Mouse (Mus musculus) liver, embryonic 11.5 days (tissue): ENCODE measurements around the gene Ntng2. TPM values are rescaled to one million over a fixed set of nuclear protein-coding genes. Genes with fewer than 3 reads are reported as not detected.

Source experiments
- ATAC-seq: fragments of 200-750 bp; cut with Nextera tagmentation; replicated peaks from 2 replicates; pipeline ENCODE4 v1.8.0; 2017; ENCODE audit warnings: moderate number of reproducible peaks, mild to moderate bottlenecking, moderate TSS enrichment, moderate library complexity; ENCODE audit not compliant: low FRiP score
- DNase-seq: peaks from one replicate; pipeline ENCODE4 v3.0.0-alpha.2; 2017; ENCODE audit warnings: low spot score
- H3K27ac ChIP-seq: fragments of 300-500 bp; sonication (generic); 2 replicates; pipeline ENCODE4 v1.5.1; 2014; ENCODE audit warnings: mild to moderate bottlenecking, low read depth, low read length, control low read depth
- H3K27me3 ChIP-seq: fragments of 300-500 bp; sonication (generic); replicated peaks from 2 replicates; pipeline ENCODE4 v1.6.1; 2014; ENCODE audit warnings: low read length, mixed read lengths; ENCODE audit not compliant: control insufficient read depth, insufficient read depth
- H3K36me3 ChIP-seq: fragments of 300-500 bp; sonication (generic); 2 replicates; pipeline ENCODE4 v1.6.1; 2014; ENCODE audit warnings: mild to moderate bottlenecking, low read length, moderate library complexity, mixed read lengths; ENCODE audit not compliant: control insufficient read depth, insufficient read depth
- H3K4me1 ChIP-seq: fragments of 300-500 bp; sonication (generic); replicated peaks from 2 replicates; pipeline ENCODE4 v1.6.1; 2014; ENCODE audit warnings: low read length, mixed read lengths; ENCODE audit not compliant: control insufficient read depth, insufficient read depth
- H3K4me2 ChIP-seq: fragments of 300-500 bp; sonication (generic); 2 replicates; pipeline ENCODE4 v1.6.1; 2014; ENCODE audit warnings: mild to moderate bottlenecking, control low read depth, moderate library complexity
- H3K4me3 ChIP-seq: fragments of 300-500 bp; sonication (generic); 2 replicates; pipeline ENCODE4 v1.5.1; 2014; ENCODE audit warnings: low read depth, low read length, control low read depth
- H3K9ac ChIP-seq: fragments of 300-500 bp; sonication (generic); 2 replicates; pipeline ENCODE4 v1.6.1; 2014; ENCODE audit warnings: low read depth, low read length, control low read depth
- H3K9me3 ChIP-seq: fragments of 300-500 bp; sonication (generic); 2 replicates; pipeline ENCODE4 v1.6.1; 2016; ENCODE audit warnings: low read length, inconsistent platforms, mixed read lengths; ENCODE audit not compliant: control insufficient read depth
- WGBS: fragments of 180-500 bp; shearing (Covaris S2); extraction: QIAGEN DNeasy Blood & Tissue Kit; methylation state at CpG from one replicate; pipeline ENCODE4 v1.1.7; 2014; 5-methylcytosine and 5-hydroxymethylcytosine counted together
- polyA plus RNA-seq: library from polyadenylated mRNA; unstranded; fragments of >200 nt; fragmentation: Nextera tagmentation; extraction: Ambion mirVana; gene quantifications from 2 replicates; pipeline ENCODE4 v1.2.1, GENCODE M21; 2014

The Ntng2 gene
- polyA plus RNA-seq, 1 experiment from 2014 or later = not detected

GRCm38 (mm10) chr2:29191216-29192215 is 61.3 kb downstream of the Ntng2 start:
- no peak overlapping the region for H3K4me3 ChIP-seq
- DNase-seq (no peak), ATAC-seq (no peak)
- H3K9ac ChIP-seq = no peak overlapping the region
- WGBS = 76% methylated on average over 10 of the region's 10 CpGs
- no peaks in the 10 kb centered on the region for H3K9me3 ChIP-seq
- no peak overlapping the region for H3K4me2 ChIP-seq
- H3K4me1 ChIP-seq = peaks cover 6% of the 10 kb centered on the region
- H3K27ac ChIP-seq = no peak overlapping the region
- H3K36me3 ChIP-seq = no peaks in the 10 kb centered on the region
- peaks cover 19% of the 10 kb centered on the region for H3K27me3 ChIP-seq

- DNase-seq (no peak), ATAC-seq (no peak)
- Histone ChIP-seq H3K27me3 (peaks cover 9% of the 10 kb centered on the region), H3K9ac (no peak overlapping the region), H3K9me3 (no peaks in the 10 kb centered on the region), H3K4me3 (no peak overlapping the region), H3K4me1 (peaks cover 6% of the 10 kb centered on the region), H3K27ac (no peak overlapping the region), H3K36me3 (no peaks in the 10 kb centered on the region), H3K4me2 (no peak overlapping the region)
- WGBS = 79% methylated on average over 7 of the region's 7 CpGs
These were observed 62.4 kb downstream of the Ntng2 start for GRCm38 (mm10) chr2:29190392-29190791.

DNA sequence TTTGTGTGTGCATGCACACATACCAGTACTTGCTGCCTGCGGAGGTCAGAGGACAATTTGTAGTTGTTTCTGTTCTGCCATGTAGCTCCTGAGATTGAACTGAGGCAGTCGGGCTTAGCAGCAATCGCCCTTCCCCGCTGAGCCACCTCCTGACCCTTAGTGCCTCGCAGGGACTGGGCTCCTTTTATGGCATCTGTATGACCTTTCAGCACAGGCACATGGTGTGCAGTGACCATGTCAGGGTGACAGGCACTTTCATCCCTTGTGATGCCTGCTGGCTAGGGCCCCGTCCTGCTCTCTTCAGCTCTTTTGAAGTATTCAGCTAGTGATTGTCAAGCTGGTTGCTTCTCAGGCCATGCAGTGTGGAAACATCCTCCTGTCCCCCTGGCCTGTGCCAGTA is 66.6 kb downstream of the Ntng2 start:
- H3K9me3 ChIP-seq = no peaks in the 10 kb centered on the region
- no peak overlapping the region for H3K4me2 ChIP-seq
- H3K36me3 ChIP-seq = no peaks in the 10 kb centered on the region; the same call in 1 of the 2 replicates
- H3K27ac ChIP-seq = no peak overlapping the region
- H3K27me3 ChIP-seq = no peaks in the 10 kb centered on the region
- ATAC-seq (no peak), DNase-seq (no peak)
- no peak overlapping the region for H3K4me3 ChIP-seq
- WGBS = 65% methylated on average over 6 of the region's 6 CpGs
- no peaks in the 10 kb centered on the region for H3K4me1 ChIP-seq
- no peak overlapping the region for H3K9ac ChIP-seq

GRCm38 (mm10) chr2:29183266-29183924 is 69.4 kb downstream of the Ntng2 start:
- ATAC-seq = no peak
- H3K9me3 ChIP-seq = no peaks in the 10 kb centered on the region
- no peak overlapping the region for H3K9ac ChIP-seq
- no peak overlapping the region for H3K27ac ChIP-seq
- no peak overlapping the region for H3K4me2 ChIP-seq
- no peak for DNase-seq
- 55% methylated on average over 6 of the region's 6 CpGs for WGBS
- H3K36me3 ChIP-seq = peaks cover 10% of the 10 kb centered on the region; the same call in 1 of the 2 replicates
- H3K4me3 ChIP-seq = no peak overlapping the region
- H3K27me3 ChIP-seq = no peaks in the 10 kb centered on the region
- H3K4me1 ChIP-seq = no peaks in the 10 kb centered on the region

DNA sequence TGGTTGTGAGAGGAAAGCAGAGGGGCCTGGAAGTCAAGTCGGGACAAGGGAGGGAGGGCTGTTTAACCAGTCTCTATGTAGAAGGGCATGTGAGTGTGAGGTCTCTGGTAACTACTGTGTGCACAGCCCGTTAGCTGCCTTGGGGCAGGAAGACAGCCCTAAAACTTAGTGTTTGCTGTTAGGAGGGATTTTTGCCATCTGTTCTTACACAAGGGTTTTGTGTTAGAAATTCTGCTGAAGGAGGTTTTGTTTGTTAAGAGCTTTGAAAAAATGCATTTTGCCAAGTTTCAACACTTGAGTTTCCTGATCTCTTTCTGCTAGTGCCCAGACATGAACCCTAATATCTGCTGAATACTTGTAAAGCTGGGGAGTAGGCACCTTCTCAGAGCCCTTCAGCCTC is 71.7 kb downstream of the Ntng2 start:
- no peaks in the 10 kb centered on the region for H3K9me3 ChIP-seq
- H3K4me2 ChIP-seq = no peak overlapping the region
- no peaks in the 10 kb centered on the region for H3K27me3 ChIP-seq
- peaks cover 18% of the 10 kb centered on the region; the same call in 1 of the 2 replicates for H3K36me3 ChIP-seq
- no peak for DNase-seq
- H3K4me3 ChIP-seq = no peak overlapping the region
- no peak overlapping the region for H3K9ac ChIP-seq
- H3K27ac ChIP-seq = no peak overlapping the region
- no peaks in the 10 kb centered on the region for H3K4me1 ChIP-seq
- no peak for ATAC-seq
- WGBS = 77% methylated on average over 2 of the region's 2 CpGs

DNA sequence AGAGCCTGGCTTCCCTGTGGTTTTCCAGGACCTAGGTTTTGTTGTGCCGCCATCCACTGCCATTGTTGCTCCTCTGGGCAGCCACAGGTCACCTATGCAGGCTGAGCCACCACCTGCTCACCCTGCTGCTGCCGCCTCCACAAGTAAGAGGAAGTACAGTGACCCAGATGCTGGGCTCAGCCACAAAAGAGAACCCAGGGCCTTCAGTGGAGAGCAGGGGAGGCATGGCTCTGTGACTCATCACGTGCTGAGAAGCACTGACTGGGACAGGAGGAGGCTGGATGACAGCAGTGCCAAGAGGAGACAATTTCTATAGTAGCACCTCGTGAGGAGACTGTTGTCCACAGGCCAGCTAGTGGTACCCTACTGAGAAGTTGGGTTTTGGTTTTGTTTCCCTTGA is 73.0 kb downstream of the Ntng2 start:
- Histone ChIP-seq H3K4me2 (no peak overlapping the region), H3K36me3 (peaks cover 18% of the 10 kb centered on the region; the same call in 1 of the 2 replicates), H3K27me3 (no peaks in the 10 kb centered on the region), H3K27ac (no peak overlapping the region), H3K4me1 (no peaks in the 10 kb centered on the region), H3K9me3 (no peaks in the 10 kb centered on the region), H3K4me3 (no peak overlapping the region), H3K9ac (no peak overlapping the region)
- DNase-seq (no peak), ATAC-seq (no peak)
- 78% methylated on average over 4 of the region's 4 CpGs for WGBS

- Histone ChIP-seq H3K27me3 (no peaks in the 10 kb centered on the region), H3K9ac (no peak overlapping the region), H3K4me2 (no peak overlapping the region), H3K4me3 (no peak overlapping the region), H3K4me1 (no peaks in the 10 kb centered on the region), H3K9me3 (no peaks in the 10 kb centered on the region), H3K27ac (no peak overlapping the region), H3K36me3 (peaks cover 22% of the 10 kb centered on the region; the same call in 1 of the 2 replicates)
- no peak for ATAC-seq
- DNase-seq = no peak
- WGBS = 79% methylated on average over 3 of the region's 3 CpGs
These were observed 77.9 kb downstream of the Ntng2 start for GRCm38 (mm10) chr2:29174887-29175286.

GRCm38 (mm10) chr2:29168067-29168466 is 84.7 kb downstream of the Ntng2 start:
- 86% methylated on average over 5 of the region's 5 CpGs for WGBS

More at GRCm38 (mm10) chr2:29168067-29168466, 84.7 kb downstream of the Ntng2 start:
- ATAC-seq (no peak), DNase-seq (no peak)
- H3K27me3 ChIP-seq = no peaks in the 10 kb centered on the region
- no peaks in the 10 kb centered on the region for H3K9me3 ChIP-seq
- no peak overlapping the region for H3K4me2 ChIP-seq
- H3K4me3 ChIP-seq = no peak overlapping the region
- no peak overlapping the region for H3K27ac ChIP-seq
- H3K4me1 ChIP-seq = no peaks in the 10 kb centered on the region
- H3K36me3 ChIP-seq = peaks cover 7% of the 10 kb centered on the region; the same call in 1 of the 2 replicates
- H3K9ac ChIP-seq = no peak overlapping the region
